ENCODE assay signal across 11 mouse cellular contexts in genomic region chr2:65690456-65691184, GRCm38 (mm10).
DNase-seq lines count a peak whose midpoint lies in the region; ATAC-seq lines count a peak whose summit lies in the region.
"Had no signal": no experiment of that assay in that cellular context is flagged by ENCODE, and none has a peak within 500 bp of the region (broad histone marks: within the 10 kb centered on the region; RNA-seq: fewer than 3 reads in every experiment).

No protein-coding gene starts in this region.

- ATAC-seq in inflammation-experienced regulatory T-cells, adult 6 months: no peak

- peak; percentile 54 to 72 for DNase-seq in layer of hippocampus, adult 18-20 months (ENCODE audit: low spot score in 2 of 2)
- DNase-seq in layer of hippocampus, postnatal 10 days (ENCODE audit: low spot score in 2 of 2): no peak
- peak; percentile 82 to 89 for DNase-seq in cerebellum, postnatal 25 days
- peak; percentile 23 to 43 for DNase-seq in layer of hippocampus, postnatal 14 days (ENCODE audit: low spot score in 2 of 2)
- peak; percentile 56 to 86 for DNase-seq in right cerebral cortex, postnatal 36 days (ENCODE audit: low spot score in 2 of 2)
- no peak for DNase-seq in kidney, adult 18-20 months
- no peak for DNase-seq in adrenal gland, adult 18-20 months (ENCODE audit: low spot score in 2 of 2)
- DNase-seq: heart, postnatal 14 days; kidney, postnatal 10 days; thymus, postnatal 25 days had no signal

Comparison
In these comparisons a context has a peak if more than half of its experiments do, and no peak if none do; other contexts are left out.
1. DNase-seq: peak in layer of hippocampus, adult 18-20 months (2 of 2), cerebellum, postnatal 25 days (2 of 2), layer of hippocampus, postnatal 14 days (2 of 2) and right cerebral cortex, postnatal 36 days (2 of 2); none in layer of hippocampus, postnatal 10 days (0 of 2), kidney, adult 18-20 months (single experiment) and adrenal gland, adult 18-20 months (0 of 2).